Mouse (Mus musculus): ENCODE measurements around the gene Sirt6. TPM values are rescaled to one million over a fixed set of nuclear protein-coding genes. Genes with fewer than 3 reads are reported as not detected.

The Sirt6 gene
- polyA plus RNA-seq, 1 experiment, result 17.5 TPM

DNA sequence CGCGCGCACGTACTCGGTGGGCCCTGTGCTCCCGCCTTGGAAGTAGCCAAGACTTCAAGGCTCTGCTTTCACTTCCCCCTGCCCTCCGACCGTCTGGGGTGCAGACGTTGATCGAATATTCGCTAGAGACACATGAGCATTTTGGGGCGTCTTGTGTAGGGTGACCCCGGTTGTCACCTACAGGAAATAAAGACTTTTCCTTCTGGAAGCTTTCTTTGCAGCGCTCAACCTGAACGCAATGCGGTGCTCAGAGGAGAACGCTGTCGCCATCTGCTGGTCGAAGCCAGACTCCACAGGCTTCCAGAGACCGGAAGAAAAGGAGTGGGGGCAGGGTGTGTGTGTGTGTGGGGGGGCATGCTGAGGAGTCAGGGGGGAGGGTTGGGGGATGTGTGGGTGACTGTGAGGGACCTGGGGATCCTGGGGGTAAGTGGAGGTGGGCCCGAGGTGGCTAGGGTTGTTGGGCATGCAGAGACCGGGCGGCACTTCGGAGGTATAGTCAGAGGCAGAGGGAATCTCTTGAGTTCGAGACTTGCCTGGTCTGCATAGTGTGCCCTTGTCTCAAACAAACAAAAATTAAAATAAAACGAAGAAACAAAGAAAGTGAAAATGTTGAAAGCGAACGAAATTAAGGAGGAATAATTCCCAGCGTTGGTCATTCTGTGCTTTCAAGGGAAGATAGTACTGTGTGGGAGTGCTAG lies 22.5 kb downstream of the Sirt6 start:
- Histone ChIP-seq H3K4me3 (ENCODE audit: insufficient read depth, low read length) (peak overlapping the region; percentile 39), H3K4me1 (ENCODE audit: control insufficient read depth, insufficient read depth, low read length) (peaks cover 3% of the 10 kb centered on the region; the same call in 1 of the 2 replicates), H3K27ac (ENCODE audit: insufficient read depth, low read length) (peak overlapping the region; percentile 68)
- TF ChIP-seq POLR2A (IDR thresholded peaks at IDR 0.05; ENCODE audit: low read depth, low read length) (no peak; the same call in 1 of the 2 replicates), CTCF (IDR thresholded peaks at IDR 0.05; ENCODE audit: borderline replicate concordance, insufficient read depth, low read length) (peak; percentile 93)

DNA sequence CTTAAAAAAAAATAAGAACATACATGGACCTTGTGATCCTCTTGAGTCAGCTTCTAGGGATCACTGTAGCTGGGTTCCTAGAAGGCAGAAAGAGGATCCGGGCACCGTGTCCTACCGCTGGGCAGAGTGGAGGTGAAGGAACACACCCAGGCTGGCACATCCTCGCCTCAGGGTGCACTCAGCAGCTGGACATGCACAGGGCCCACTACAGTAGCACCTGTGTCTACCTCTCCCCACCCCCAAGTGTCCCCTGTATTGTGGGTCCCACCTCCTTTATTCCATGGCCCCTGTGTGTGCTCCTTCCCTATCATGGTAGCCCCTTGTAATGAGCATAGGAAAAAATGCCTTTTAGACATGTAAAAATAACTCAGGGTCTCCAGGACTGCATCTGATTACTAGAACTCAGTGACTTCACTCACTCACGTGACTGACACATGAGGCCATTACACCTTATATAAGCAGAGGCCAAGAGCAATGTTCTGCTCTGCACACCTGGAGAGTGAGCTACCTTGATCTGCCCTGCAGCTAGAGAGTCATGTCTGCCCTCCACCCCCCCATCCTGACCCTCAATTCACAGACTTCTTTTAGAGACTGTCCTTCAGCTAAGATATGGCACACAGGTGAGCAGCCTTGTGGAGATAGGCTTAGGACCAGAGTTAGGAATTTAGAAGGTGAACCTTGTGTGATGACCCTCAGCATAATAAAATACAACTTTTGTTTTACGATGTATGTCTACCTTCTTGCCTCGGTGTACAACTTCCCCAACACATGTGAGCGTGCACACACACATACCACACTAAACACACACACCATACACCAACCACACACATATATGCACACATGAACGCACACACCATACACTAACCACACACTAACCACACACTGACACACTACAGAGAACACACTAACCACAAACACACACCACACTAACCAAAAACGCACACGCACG lies 23.3 kb downstream of the Sirt6 start:
- peaks cover 3% of the 10 kb centered on the region; the same call in 1 of the 2 replicates for H3K4me1 ChIP-seq (ENCODE audit: control insufficient read depth, insufficient read depth, low read length)

DNA sequence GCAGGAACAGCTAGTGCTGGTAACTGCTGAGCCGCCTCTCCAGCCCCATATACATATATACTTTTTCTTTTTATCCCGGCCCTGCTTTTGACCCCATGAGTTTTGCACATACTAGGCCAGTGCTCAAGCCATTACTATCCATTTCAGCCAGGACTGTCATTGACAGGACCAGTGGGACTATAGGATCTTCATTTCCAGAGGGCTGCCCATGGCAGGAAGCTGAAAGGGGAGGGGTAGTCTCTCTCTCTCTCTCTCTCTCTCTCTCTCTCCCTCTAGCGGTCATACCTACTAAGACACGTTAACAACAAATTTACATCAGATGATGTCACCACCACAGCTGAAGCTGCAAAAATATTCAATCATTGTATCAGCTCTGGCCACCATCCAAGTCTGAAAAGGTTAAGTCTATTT lies 24.9 kb downstream of the Sirt6 start:
- no peak overlapping the region for H3K4me3 ChIP-seq (ENCODE audit: insufficient read depth, low read length)
- no peak for TF ChIP-seq CTCF (IDR thresholded peaks at IDR 0.05; ENCODE audit: borderline replicate concordance, insufficient read depth, low read length)
- no peak for TF ChIP-seq POLR2A (IDR thresholded peaks at IDR 0.05; ENCODE audit: low read depth, low read length)
- H3K27ac ChIP-seq (ENCODE audit: insufficient read depth, low read length), result no peak overlapping the region
- H3K4me1 ChIP-seq (ENCODE audit: control insufficient read depth, insufficient read depth, low read length), result peaks cover 3% of the 10 kb centered on the region; the same call in 1 of the 2 replicates

More for the DNA sequence above, 23.3 kb downstream of the Sirt6 start:
- no peak for TF ChIP-seq CTCF (IDR thresholded peaks at IDR 0.05; ENCODE audit: borderline replicate concordance, insufficient read depth, low read length)
- 0 out of 2 replicates have a peak, but pooled peaks have one; percentile 3 for TF ChIP-seq POLR2A (IDR thresholded peaks at IDR 0.05; ENCODE audit: low read depth, low read length)
- no peak overlapping the region for H3K27ac ChIP-seq (ENCODE audit: insufficient read depth, low read length)
- H3K4me3 ChIP-seq (ENCODE audit: insufficient read depth, low read length), result no peak overlapping the region

DNA sequence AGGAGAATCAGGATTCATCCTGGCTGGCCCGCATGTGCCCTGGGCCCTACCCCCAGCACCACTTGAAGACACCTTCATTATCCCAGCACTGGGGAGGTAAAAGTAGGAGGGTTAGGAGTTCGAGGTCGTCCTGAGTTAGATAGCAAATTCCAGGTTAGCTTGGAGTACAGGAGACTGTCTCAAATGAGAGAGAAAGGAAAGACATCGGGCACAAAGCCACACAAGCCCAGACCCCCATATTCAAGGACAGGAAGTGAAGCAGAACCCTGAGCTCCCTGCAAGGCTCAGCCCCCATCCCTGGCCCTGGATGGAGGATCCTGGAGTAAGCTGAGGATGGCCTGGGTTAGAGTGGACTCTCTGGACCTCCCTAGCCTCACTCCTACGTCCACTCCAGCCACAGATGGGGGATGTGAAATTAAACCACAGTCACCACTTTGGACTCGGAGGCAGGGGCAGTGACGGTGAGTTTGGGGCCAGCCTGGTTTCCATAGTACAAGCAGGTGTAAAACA lies 26.1 kb downstream of the Sirt6 start:
- Histone ChIP-seq H3K4me3 (ENCODE audit: insufficient read depth, low read length) (no peak overlapping the region), H3K27ac (ENCODE audit: insufficient read depth, low read length) (no peak overlapping the region), H3K4me1 (ENCODE audit: control insufficient read depth, insufficient read depth, low read length) (peaks cover 3% of the 10 kb centered on the region; the same call in 1 of the 2 replicates)
- no peak for TF ChIP-seq POLR2A (IDR thresholded peaks at IDR 0.05; ENCODE audit: low read depth, low read length)
- TF ChIP-seq CTCF (IDR thresholded peaks at IDR 0.05; ENCODE audit: borderline replicate concordance, insufficient read depth, low read length), result no peak

DNA sequence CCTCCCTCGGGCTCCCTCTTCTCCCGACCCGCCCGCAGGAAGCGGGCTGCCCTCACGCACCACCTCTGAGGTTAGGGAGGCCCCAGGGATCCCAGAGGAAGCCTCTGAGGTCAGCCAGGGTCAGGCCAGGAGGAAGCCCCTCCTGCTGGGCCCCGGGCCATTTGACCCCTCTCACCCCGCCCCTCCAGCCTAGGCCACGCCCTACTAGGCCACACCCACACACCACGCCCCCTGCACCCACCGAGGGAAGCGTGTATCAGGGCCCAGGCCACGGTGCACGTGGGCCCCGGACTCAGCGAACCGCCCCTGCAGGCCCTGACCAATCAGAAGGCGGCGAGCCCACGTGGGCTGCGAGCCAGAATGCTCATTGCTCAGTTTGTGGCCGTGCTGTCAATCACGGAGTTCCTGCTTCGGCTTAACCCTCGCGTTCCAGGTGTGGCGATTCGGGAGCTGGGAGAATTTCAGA lies 26.8 kb downstream of the Sirt6 start, which contains the start of gene Tle6:
Gene Tle6, minus strand, starts transcription at position 336 of the 466 bp plus-strand sequence.
- no peak within 1 kb of the TSS for H3K27ac ChIP-seq (ENCODE audit: insufficient read depth, low read length)

DNA sequence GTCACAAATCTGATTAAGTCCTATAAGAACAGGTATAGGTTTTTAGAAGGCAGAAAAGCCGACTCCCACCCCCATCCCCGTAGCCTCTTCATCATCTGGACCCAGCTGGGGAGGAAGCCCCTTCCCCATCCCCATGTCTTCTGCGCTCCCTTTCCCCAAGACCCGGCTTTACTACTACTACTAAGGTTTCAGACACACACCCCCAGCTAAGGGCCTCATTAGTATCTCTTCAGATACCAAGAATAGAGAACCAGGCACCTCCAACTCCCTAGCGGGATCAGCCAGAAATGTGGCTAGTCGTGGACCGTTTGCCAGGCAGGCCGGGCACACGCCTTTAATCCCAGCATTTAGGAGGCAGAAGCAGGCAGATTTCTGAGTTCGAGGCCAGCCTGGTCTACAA lies 27.5 kb downstream of the Sirt6 start:
- H3K4me3 ChIP-seq (ENCODE audit: insufficient read depth, low read length), result no peak overlapping the region
- H3K27ac ChIP-seq (ENCODE audit: insufficient read depth, low read length), result no peak overlapping the region
- TF ChIP-seq CTCF (IDR thresholded peaks at IDR 0.05; ENCODE audit: borderline replicate concordance, insufficient read depth, low read length) (no peak), POLR2A (IDR thresholded peaks at IDR 0.05; ENCODE audit: low read depth, low read length) (no peak)
- peaks cover 8% of the 10 kb centered on the region for H3K4me1 ChIP-seq (ENCODE audit: control insufficient read depth, insufficient read depth, low read length)

More for the DNA sequence above, 26.8 kb downstream of the Sirt6 start, which contains the start of gene Tle6:
- TF ChIP-seq POLR2A (IDR thresholded peaks at IDR 0.05; ENCODE audit: low read depth, low read length) (no peak), CTCF (IDR thresholded peaks at IDR 0.05; ENCODE audit: borderline replicate concordance, insufficient read depth, low read length) (no peak)
- Histone ChIP-seq H3K4me3 (ENCODE audit: insufficient read depth, low read length) (no peak within 1 kb of the TSS), H3K4me1 (ENCODE audit: control insufficient read depth, insufficient read depth, low read length) (peaks cover 7% of the 10 kb centered on the region)

DNA sequence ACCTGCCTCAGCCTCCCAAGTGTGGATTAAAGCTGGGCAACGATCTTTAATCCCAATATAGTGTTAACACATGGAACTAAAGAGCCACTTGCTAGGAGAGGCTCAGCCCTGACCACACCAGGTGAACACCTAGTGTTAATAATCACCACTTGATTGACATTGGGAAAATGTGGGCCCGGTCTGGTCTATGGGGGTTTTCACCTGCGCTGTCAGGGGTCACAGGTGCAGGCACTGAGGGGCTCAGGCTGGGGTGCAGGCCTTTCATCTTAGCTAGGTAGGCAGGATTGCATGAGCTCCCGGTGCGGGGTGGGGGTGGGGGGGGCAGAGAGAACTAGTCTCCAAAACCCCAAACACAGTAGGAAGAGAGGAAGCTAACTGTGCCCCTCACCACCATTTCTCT lies 28.0 kb downstream of the Sirt6 start:
- no peak for TF ChIP-seq POLR2A (IDR thresholded peaks at IDR 0.05; ENCODE audit: low read depth, low read length)
- TF ChIP-seq CTCF (IDR thresholded peaks at IDR 0.05; ENCODE audit: borderline replicate concordance, insufficient read depth, low read length), result no peak
- Histone ChIP-seq H3K27ac (ENCODE audit: insufficient read depth, low read length) (no peak overlapping the region), H3K4me1 (ENCODE audit: control insufficient read depth, insufficient read depth, low read length) (peaks cover 6% of the 10 kb centered on the region), H3K4me3 (ENCODE audit: insufficient read depth, low read length) (no peak overlapping the region)

DNA sequence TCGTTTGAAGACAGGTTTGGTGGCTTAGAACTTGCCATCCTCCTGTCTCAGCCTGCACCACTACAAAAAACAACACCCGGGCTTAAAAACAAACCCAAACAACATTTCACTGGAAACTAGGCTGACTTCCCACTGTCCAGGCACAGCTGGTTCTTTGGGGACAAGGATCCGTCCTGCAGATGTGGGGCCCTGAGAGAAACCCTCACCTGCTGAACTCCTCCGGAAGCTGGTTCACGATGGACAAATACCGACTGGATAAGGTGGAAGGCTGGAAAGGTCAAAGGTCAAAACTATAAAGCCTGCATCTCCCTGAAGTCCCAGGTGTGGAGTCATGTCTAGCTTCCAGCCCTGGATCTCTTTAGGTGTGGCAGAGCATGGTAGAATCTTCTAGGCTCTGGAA lies 28.7 kb downstream of the Sirt6 start:
- no peak for TF ChIP-seq CTCF (IDR thresholded peaks at IDR 0.05; ENCODE audit: borderline replicate concordance, insufficient read depth, low read length)
- TF ChIP-seq POLR2A (IDR thresholded peaks at IDR 0.05; ENCODE audit: low read depth, low read length), result no peak
- no peak overlapping the region for H3K4me3 ChIP-seq (ENCODE audit: insufficient read depth, low read length)
- peaks cover 6% of the 10 kb centered on the region for H3K4me1 ChIP-seq (ENCODE audit: control insufficient read depth, insufficient read depth, low read length)
- no peak overlapping the region for H3K27ac ChIP-seq (ENCODE audit: insufficient read depth, low read length)

DNA sequence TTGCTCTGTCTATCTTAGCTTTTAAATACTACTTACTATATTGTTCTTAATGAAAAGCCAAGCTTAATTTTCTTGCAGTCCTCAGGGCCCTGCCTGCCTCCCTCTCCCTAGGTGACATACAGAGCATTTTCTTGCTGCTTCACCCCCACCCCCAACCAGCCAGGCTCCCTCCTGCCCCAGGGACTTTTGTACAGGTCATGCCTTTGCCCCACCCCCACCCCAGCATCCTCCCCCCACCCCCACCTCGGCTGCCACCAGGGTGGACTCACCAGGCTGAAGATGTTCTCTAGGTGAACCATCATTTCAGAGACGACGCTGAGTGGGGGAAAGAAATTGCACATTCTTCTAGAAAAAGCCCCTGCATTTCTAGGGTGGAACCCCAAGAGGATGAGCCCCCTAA lies 29.3 kb downstream of the Sirt6 start:
- H3K4me1 ChIP-seq (ENCODE audit: control insufficient read depth, insufficient read depth, low read length), result peaks cover 6% of the 10 kb centered on the region
- no peak overlapping the region for H3K4me3 ChIP-seq (ENCODE audit: insufficient read depth, low read length)
- TF ChIP-seq CTCF (IDR thresholded peaks at IDR 0.05; ENCODE audit: borderline replicate concordance, insufficient read depth, low read length), result no peak
- no peak for TF ChIP-seq POLR2A (IDR thresholded peaks at IDR 0.05; ENCODE audit: low read depth, low read length)
- no peak overlapping the region for H3K27ac ChIP-seq (ENCODE audit: insufficient read depth, low read length)

All from embryonic fibroblast, embryonic 13.5 days (primary cell).